8 mouse cellular contexts compared by ENCODE assay signal in genomic region chr13:111291958-111292493, GRCm38 (mm10). TPM values are rescaled to one million over a fixed set of nuclear protein-coding genes. Genes with fewer than 3 reads are reported as not detected.
A peak's percentile ranks its signal among the peaks of the same experiment; 100 is the strongest.
DNase-seq lines count a peak whose midpoint lies in the region; ATAC-seq and TF ChIP-seq lines count a peak whose summit lies in the region.
"Had no signal": no experiment of that assay in that cellular context is flagged by ENCODE, and none has a peak within 500 bp of the region (broad histone marks: within the 10 kb centered on the region; RNA-seq: fewer than 3 reads in every experiment).

No protein-coding gene starts in this region.

- no peak overlapping the region for H3K4me3 ChIP-seq in intestine, postnatal 0 days (ENCODE audit: low read depth, low read length)
- H3K4me3 ChIP-seq in limb, embryonic 13.5 days: no peak overlapping the region

- TF ChIP-seq CTCF in intestine, postnatal 0 days (IDR thresholded peaks at IDR 0.05; ENCODE audit: low read depth): no peak

- no peaks in the 10 kb centered on the region for H3K36me3 ChIP-seq in intestine, postnatal 0 days (ENCODE audit: control insufficient read depth, insufficient read depth)
- H3K36me3 ChIP-seq in limb, embryonic 13.5 days: no peaks in the 10 kb centered on the region

- no peaks in the 10 kb centered on the region for H3K27me3 ChIP-seq in intestine, postnatal 0 days (replicated peaks; ENCODE audit: control insufficient read depth, insufficient read depth, low read length)
- H3K27me3 ChIP-seq in limb, embryonic 13.5 days: no peaks in the 10 kb centered on the region

- H3K27ac ChIP-seq in intestine, postnatal 0 days (ENCODE audit: low read depth, low read length): peak overlapping the region; percentile 21; the same call in 1 of the 2 replicates
- peak overlapping the region; percentile 68 for H3K27ac ChIP-seq in limb, embryonic 13.5 days

- H3K9me3 ChIP-seq in intestine, postnatal 0 days (ENCODE audit: control insufficient read depth): no peaks in the 10 kb centered on the region
- no peaks in the 10 kb centered on the region for H3K9me3 ChIP-seq in limb, embryonic 13.5 days

- H3K4me2 ChIP-seq in intestine, postnatal 0 days (replicated peaks; ENCODE audit: low read depth): peak overlapping the region; percentile 27; the same call in 1 of the 2 replicates
- H3K4me2 ChIP-seq in limb, embryonic 13.5 days (replicated peaks): peak overlapping the region; percentile 29; the same call in 1 of the 2 replicates

- WGBS in intestine, postnatal 0 days: 43% methylated on average over 7 of the region's 7 CpGs
- WGBS in limb, embryonic 13.5 days: 44% methylated on average over 7 of the region's 7 CpGs

- H3K9ac ChIP-seq in intestine, postnatal 0 days (ENCODE audit: low read depth, low read length): 0 out of 2 replicates have a peak overlapping the region, but pooled peaks have one; percentile 17
- no peak overlapping the region for H3K9ac ChIP-seq in limb, embryonic 13.5 days

- ATAC-seq in intestine, postnatal 0 days: no peak
- peak; percentile 1; the same call in 1 of the 2 replicates for ATAC-seq in limb, embryonic 13.5 days (ENCODE audit: low FRiP score, low read depth)
- ATAC-seq in megakaryocyte, adult 5-6 weeks (ENCODE audit: poor library complexity, severe bottlenecking): no peak

- peak; percentile 88 for DNase-seq in brain, adult 2 months (ENCODE audit: low read depth, low spot score)
- peak; percentile 46 for DNase-seq in cerebellum, adult 8-10 months
- DNase-seq in heart, adult 11 months: peak; percentile 93
- peak; percentile 72 for DNase-seq in right cerebral cortex, adult 18-20 months

- H3K4me1 ChIP-seq in intestine, postnatal 0 days (replicated peaks; ENCODE audit: control insufficient read depth, insufficient read depth, low read length): no peaks in the 10 kb centered on the region
- peaks cover 25% of the 10 kb centered on the region for H3K4me1 ChIP-seq in limb, embryonic 13.5 days

RNA-seq across cellular contexts. Expression of gene Actbl2, which starts 37.2 kb away (rescaled TPM):
- not detected in 2 replicates for polyA plus RNA-seq in intestine, postnatal 0 days (2015; fragmentation: Nextera tagmentation; extraction: Ambion mirVana)
- polyA plus RNA-seq in limb, embryonic 13.5 days (2015; fragmentation: Nextera tagmentation; extraction: Ambion mirVana): not detected in 2 replicates
- not detected in 2 replicates for total RNA-seq in megakaryocyte, adult 5-6 weeks (2015)
- not detected in 2 replicates for total RNA-seq in megakaryocyte, adult 5-6 weeks (2017)
- polyA plus RNA-seq: liver, embryonic 16.5 days had no signal
